Mouse (Mus musculus): ENCODE data around the gene Cox20. TPM values are rescaled to one million over a fixed set of nuclear protein-coding genes. Genes with fewer than 3 reads are reported as not detected.

The Cox20 gene
- polyA plus RNA-seq, 1 experiment = not detected

- TF ChIP-seq POLR2A (IDR thresholded peaks at IDR 0.05; ENCODE audit: insufficient read depth, low read depth, low read length) (peak; percentile 31; the same call in 1 of the 2 replicates), CTCF (IDR thresholded peaks at IDR 0.05; ENCODE audit: insufficient read depth, low read depth, low read length) (no peak)
- H3K4me3 ChIP-seq (ENCODE audit: insufficient read depth, low read depth, low read length) = peak overlapping the region; percentile 62
- WGBS = under 1% methylated on average over 17 of the region's 17 CpGs
These were observed 935 bp upstream of the Cox20 start for GRCm38 (mm10) chr1:178318002-178318388.

GRCm38 (mm10) chr1:178319295-178320037 is 536 bp downstream of the Cox20 start:
- Histone ChIP-seq H3K27ac (ENCODE audit: insufficient read depth, low read depth, low read length) (peak overlapping the region; percentile 98), H3K4me3 (ENCODE audit: insufficient read depth, low read depth, low read length) (peak overlapping the region; percentile 62), H3K4me1 (ENCODE audit: control insufficient read depth, insufficient read depth, low read length) (no peaks in the 10 kb centered on the region)
- WGBS = under 1% methylated on average over 12 of the region's 12 CpGs
- no peak for TF ChIP-seq CTCF (IDR thresholded peaks at IDR 0.05; ENCODE audit: insufficient read depth, low read depth, low read length)

More at GRCm38 (mm10) chr1:178318002-178318388, 935 bp upstream of the Cox20 start:
- Histone ChIP-seq H3K4me1 (ENCODE audit: control insufficient read depth, insufficient read depth, low read length) (no peaks in the 10 kb centered on the region), H3K27ac (ENCODE audit: insufficient read depth, low read depth, low read length) (peak overlapping the region; percentile 98)

- WGBS = 5% methylated on average over 8 of the region's 8 CpGs
- TF ChIP-seq POLR2A (IDR thresholded peaks at IDR 0.05; ENCODE audit: insufficient read depth, low read depth, low read length) (no peak), CTCF (IDR thresholded peaks at IDR 0.05; ENCODE audit: insufficient read depth, low read depth, low read length) (no peak)
- Histone ChIP-seq H3K4me3 (ENCODE audit: insufficient read depth, low read depth, low read length) (no peak overlapping the region), H3K27ac (ENCODE audit: insufficient read depth, low read depth, low read length) (no peak overlapping the region), H3K4me1 (ENCODE audit: control insufficient read depth, insufficient read depth, low read length) (no peaks in the 10 kb centered on the region)
These were observed 1.2 kb downstream of the Cox20 start for GRCm38 (mm10) chr1:178320038-178320722.

DNA sequence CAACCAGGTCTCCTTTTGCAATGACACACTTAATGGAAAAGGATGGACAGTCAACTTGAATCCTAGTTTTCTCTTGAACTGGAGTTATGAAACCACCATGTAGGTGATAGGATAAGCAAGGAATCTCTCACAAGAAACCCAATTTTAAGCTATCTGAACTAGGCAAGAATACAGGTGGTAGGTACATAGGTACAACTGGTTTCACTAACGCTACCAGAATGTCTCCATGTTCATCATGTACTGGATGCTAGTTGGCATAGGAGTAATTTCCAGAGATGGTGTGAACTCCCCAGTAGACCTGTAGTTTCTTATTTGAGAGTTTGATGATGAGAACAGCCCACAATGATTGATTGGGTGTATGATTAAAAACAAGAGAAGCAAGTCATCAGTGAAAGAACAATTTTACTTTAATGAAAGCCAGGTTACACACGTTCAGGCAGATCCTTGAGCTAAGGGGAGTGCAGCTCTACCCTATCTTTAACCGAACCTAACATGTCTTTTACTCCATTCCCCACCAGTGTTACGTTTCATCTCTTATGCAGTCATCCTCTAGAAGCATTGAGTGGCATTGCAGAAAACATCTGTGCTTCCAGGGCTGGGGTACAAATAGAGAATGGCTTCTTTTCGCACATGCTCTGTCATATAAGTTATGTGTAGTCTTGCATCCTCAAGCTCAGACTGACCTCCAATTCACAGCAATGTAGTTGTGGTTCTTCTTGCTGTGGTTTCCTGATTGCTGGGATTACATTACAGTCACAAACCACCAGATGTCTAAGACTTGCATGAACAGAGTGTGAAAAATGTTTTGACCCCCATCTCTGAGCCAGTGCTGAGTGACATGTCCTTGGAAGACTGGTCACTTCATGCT is 2.0 kb downstream of the Cox20 start:
- no peak for TF ChIP-seq POLR2A (IDR thresholded peaks at IDR 0.05; ENCODE audit: insufficient read depth, low read depth, low read length)
- TF ChIP-seq CTCF (IDR thresholded peaks at IDR 0.05; ENCODE audit: insufficient read depth, low read depth, low read length) = no peak
- H3K4me3 ChIP-seq (ENCODE audit: insufficient read depth, low read depth, low read length) = no peak overlapping the region
- no peaks in the 10 kb centered on the region for H3K4me1 ChIP-seq (ENCODE audit: control insufficient read depth, insufficient read depth, low read length)
- WGBS = 25% methylated on average over 5 of the region's 5 CpGs
- H3K27ac ChIP-seq (ENCODE audit: insufficient read depth, low read depth, low read length) = peak overlapping the region; percentile 11; the same call in 1 of the 2 replicates

DNA sequence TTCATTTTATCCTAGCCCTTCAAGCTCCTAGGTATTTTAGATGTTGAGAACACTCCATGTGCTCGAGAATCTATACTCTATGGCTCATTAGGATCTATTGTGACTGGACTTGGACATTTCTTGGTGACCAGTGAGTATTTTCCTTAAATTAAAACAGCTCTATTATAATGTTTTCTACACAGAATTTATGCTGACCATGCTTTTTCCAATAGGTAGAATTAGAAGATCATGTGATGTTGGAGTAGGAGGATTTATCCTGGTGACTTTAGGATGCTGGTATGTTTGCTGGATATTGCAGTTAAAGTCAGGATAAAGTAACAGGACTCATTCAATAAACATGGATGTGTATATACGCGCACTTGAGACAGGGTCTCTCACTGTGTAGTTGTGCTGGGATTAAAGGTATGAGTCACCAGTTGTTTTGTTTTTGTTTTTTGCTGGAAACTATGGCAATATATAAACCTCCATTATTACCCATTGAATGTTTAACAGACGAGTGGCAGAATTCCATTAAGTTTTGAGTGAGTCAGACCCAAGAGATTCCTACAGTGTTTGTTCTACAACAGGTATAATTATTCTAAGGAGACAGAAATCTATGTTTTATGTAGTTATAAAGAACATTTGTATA is 2.9 kb downstream of the Cox20 start:
- Histone ChIP-seq H3K4me1 (ENCODE audit: control insufficient read depth, insufficient read depth, low read length) (no peaks in the 10 kb centered on the region), H3K27ac (ENCODE audit: insufficient read depth, low read depth, low read length) (no peak overlapping the region), H3K4me3 (ENCODE audit: insufficient read depth, low read depth, low read length) (no peak overlapping the region)
- 23% methylated on average over 4 of the region's 4 CpGs for WGBS
- no peak for TF ChIP-seq POLR2A (IDR thresholded peaks at IDR 0.05; ENCODE audit: insufficient read depth, low read depth, low read length)
- no peak for TF ChIP-seq CTCF (IDR thresholded peaks at IDR 0.05; ENCODE audit: insufficient read depth, low read depth, low read length)

GRCm38 (mm10) chr1:178323235-178323634 is 4.3 kb downstream of the Cox20 start:
- H3K4me1 ChIP-seq (ENCODE audit: control insufficient read depth, insufficient read depth, low read length) = no peaks in the 10 kb centered on the region
- TF ChIP-seq POLR2A (IDR thresholded peaks at IDR 0.05; ENCODE audit: insufficient read depth, low read depth, low read length) = no peak
- TF ChIP-seq CTCF (IDR thresholded peaks at IDR 0.05; ENCODE audit: insufficient read depth, low read depth, low read length) = no peak
- H3K27ac ChIP-seq (ENCODE audit: insufficient read depth, low read depth, low read length) = no peak overlapping the region
- H3K4me3 ChIP-seq (ENCODE audit: insufficient read depth, low read depth, low read length) = no peak overlapping the region
- 63% methylated on average over 1 of the region's 1 CpGs for WGBS

GRCm38 (mm10) chr1:178324568-178324967 is 5.6 kb downstream of the Cox20 start:
- WGBS = 93% methylated on average over 1 of the region's 1 CpGs
- TF ChIP-seq POLR2A (IDR thresholded peaks at IDR 0.05; ENCODE audit: insufficient read depth, low read depth, low read length) (no peak), CTCF (IDR thresholded peaks at IDR 0.05; ENCODE audit: insufficient read depth, low read depth, low read length) (no peak)
- no peak overlapping the region for H3K4me3 ChIP-seq (ENCODE audit: insufficient read depth, low read depth, low read length)

GRCm38 (mm10) chr1:178326357-178326756 is 7.4 kb downstream of the Cox20 start:
- WGBS = 35% methylated on average over 1 of the region's 1 CpGs
- no peak overlapping the region for H3K27ac ChIP-seq (ENCODE audit: insufficient read depth, low read depth, low read length)
- H3K4me1 ChIP-seq (ENCODE audit: control insufficient read depth, insufficient read depth, low read length) = no peaks in the 10 kb centered on the region
- TF ChIP-seq CTCF (IDR thresholded peaks at IDR 0.05; ENCODE audit: insufficient read depth, low read depth, low read length) = no peak
- no peak for TF ChIP-seq POLR2A (IDR thresholded peaks at IDR 0.05; ENCODE audit: insufficient read depth, low read depth, low read length)
- H3K4me3 ChIP-seq (ENCODE audit: insufficient read depth, low read depth, low read length) = no peak overlapping the region

More at GRCm38 (mm10) chr1:178324568-178324967, 5.6 kb downstream of the Cox20 start:
- Histone ChIP-seq H3K4me1 (ENCODE audit: control insufficient read depth, insufficient read depth, low read length) (no peaks in the 10 kb centered on the region), H3K27ac (ENCODE audit: insufficient read depth, low read depth, low read length) (no peak overlapping the region)

Data from olfactory bulb, adult 2 months (tissue).